Comparison of ENCODE assay signal across 28 mouse cellular contexts in the genomic region with DNA sequence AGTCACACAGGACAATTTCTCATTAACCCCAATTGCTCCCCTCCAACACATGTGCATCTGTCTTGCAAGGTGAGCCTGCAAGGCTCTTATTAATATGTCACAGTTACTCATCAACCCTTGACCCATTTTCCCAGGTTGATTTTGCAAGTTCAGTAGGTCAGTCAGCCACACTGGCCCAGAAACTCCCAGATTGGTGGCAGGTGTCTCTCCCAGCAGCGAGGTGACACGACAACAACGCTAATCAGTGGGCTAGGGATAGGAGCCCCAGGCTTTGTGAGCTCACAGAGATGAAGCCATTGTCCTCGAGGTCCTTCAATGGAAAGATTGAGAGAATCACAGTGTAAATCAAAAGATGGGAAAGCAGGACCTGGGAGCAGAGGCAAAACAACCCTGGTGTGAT.
DNase-seq lines count a peak whose midpoint lies in the region; ATAC-seq and TF ChIP-seq lines count a peak whose summit lies in the region.
"Had no signal": no experiment of that assay in that cellular context is flagged by ENCODE, and none has a peak within 500 bp of the region (broad histone marks: within the 10 kb centered on the region; RNA-seq: fewer than 3 reads in every experiment).

No protein-coding gene starts in this region.

- ATAC-seq in kidney, embryonic 14.5 days (ENCODE audit: low FRiP score, low TSS enrichment): no peak
- no peak for ATAC-seq in midbrain, embryonic 11.5 days (ENCODE audit: low FRiP score)
- ATAC-seq in midbrain, embryonic 16.5 days: no peak
- ATAC-seq: forebrain, embryonic 16.5 days; inflammation-experienced regulatory T-cells, adult 6 months; lung, postnatal 0 days had no signal

- no peaks in the 10 kb centered on the region for H3K27me3 ChIP-seq in kidney, adult 2 months (replicated peaks; ENCODE audit: control insufficient read depth, insufficient read depth, low read length)
- H3K27me3 ChIP-seq in kidney, embryonic 14.5 days (ENCODE audit: control insufficient read depth, insufficient read depth, low read length): no peaks in the 10 kb centered on the region
- no peaks in the 10 kb centered on the region for H3K27me3 ChIP-seq in midbrain, embryonic 11.5 days (ENCODE audit: control insufficient read depth, insufficient read depth, low read length)
- H3K27me3 ChIP-seq in midbrain, embryonic 16.5 days (ENCODE audit: control insufficient read depth, insufficient read depth, low read depth, low read length): no peaks in the 10 kb centered on the region
- H3K27me3 ChIP-seq: embryonic facial prominence, embryonic 13.5 days; hindbrain, embryonic 13.5 days had no signal

- H3K9me3 ChIP-seq in kidney, embryonic 14.5 days (ENCODE audit: control insufficient read depth, low read length): no peaks in the 10 kb centered on the region
- H3K9me3 ChIP-seq in midbrain, embryonic 11.5 days (ENCODE audit: control insufficient read depth, low read length): no peaks in the 10 kb centered on the region
- H3K9me3 ChIP-seq in midbrain, embryonic 16.5 days (replicated peaks; ENCODE audit: control insufficient read depth, low read length, poor library complexity, severe bottlenecking): no peaks in the 10 kb centered on the region
- H3K9me3 ChIP-seq: embryonic facial prominence, embryonic 13.5 days; hindbrain, embryonic 13.5 days; midbrain, embryonic 10.5 days had no signal

- intact Hi-C loops in left cerebral cortex, postnatal 25 days (cut with DNase I): no loop called here

- H3K4me3 ChIP-seq in kidney, adult 2 months (ENCODE audit: insufficient read depth, low read depth, low read length): no peak overlapping the region
- no peak overlapping the region for H3K4me3 ChIP-seq in kidney, embryonic 14.5 days (ENCODE audit: low read length)
- H3K4me3 ChIP-seq in midbrain, embryonic 11.5 days (ENCODE audit: low read depth, low read length): no peak overlapping the region
- H3K4me3 ChIP-seq in midbrain, embryonic 16.5 days (ENCODE audit: low read depth, low read length): no peak overlapping the region
- H3K4me3 ChIP-seq: embryonic facial prominence, embryonic 13.5 days; erythroblast, embryonic 14.5 days; hindbrain, embryonic 13.5 days; left cerebral cortex, adult 2 months; midbrain, embryonic 10.5 days had no signal

- no peak overlapping the region for H3K4me2 ChIP-seq in kidney, embryonic 14.5 days (replicated peaks; ENCODE audit: low read depth, low read length)
- no peak overlapping the region for H3K4me2 ChIP-seq in midbrain, embryonic 11.5 days
- H3K4me2 ChIP-seq in midbrain, embryonic 16.5 days (ENCODE audit: low read length): no peak overlapping the region
- H3K4me2 ChIP-seq: embryonic facial prominence, embryonic 13.5 days; heart, embryonic 11.5 days; hindbrain, embryonic 13.5 days had no signal

- TF ChIP-seq CTCF in kidney, adult 2 months (conservative IDR thresholded peaks at IDR 0.05; ENCODE audit: insufficient read depth, insufficient read length, low read depth, low read length): no peak

- no peak for TF ChIP-seq POLR2A in kidney, adult 2 months (IDR thresholded peaks at IDR 0.05; ENCODE audit: low read depth, low read length)

- peak; percentile 24 for DNase-seq in embryo, embryonic 10 days (ENCODE audit: low spot score)
- no peak for DNase-seq in embryo, embryonic 9.5 days (ENCODE audit: extremely low spot score)
- DNase-seq in kidney, adult 2 months: peak; percentile 50
- peak; percentile 77 for DNase-seq in midbrain, embryonic 11.5 days (ENCODE audit: low spot score, missing footprints)
- no peak for DNase-seq in yolk sac, embryonic 10.5 days (ENCODE audit: low spot score)
- no peak for DNase-seq in left cerebral cortex, postnatal 25 days (ENCODE audit: low spot score in 2 of 2)
- DNase-seq: adrenal gland, postnatal 25 days; cerebellum, adult 9-10 months; gastrocnemius, postnatal 10 days; heart, postnatal 10 days; kidney, adult 18-20 months; kidney, postnatal 4 days; layer of hippocampus, adult 9-11 months; left cerebral cortex, postnatal 4 days; thymus, postnatal 14 days had no signal

- H3K36me3 ChIP-seq in kidney, adult 2 months (ENCODE audit: control insufficient read depth, insufficient read depth, low read length): no peaks in the 10 kb centered on the region
- H3K36me3 ChIP-seq in kidney, embryonic 14.5 days (ENCODE audit: control insufficient read depth, insufficient read depth, low read length): no peaks in the 10 kb centered on the region
- H3K36me3 ChIP-seq in midbrain, embryonic 11.5 days (ENCODE audit: control insufficient read depth, insufficient read depth, low read length): no peaks in the 10 kb centered on the region
- H3K36me3 ChIP-seq in midbrain, embryonic 16.5 days (ENCODE audit: control insufficient read depth, insufficient read depth, low read length): no peaks in the 10 kb centered on the region
- H3K36me3 ChIP-seq: embryonic facial prominence, embryonic 13.5 days; hindbrain, embryonic 13.5 days; midbrain, embryonic 10.5 days had no signal

- no peak overlapping the region for H3K9ac ChIP-seq in kidney, embryonic 14.5 days (ENCODE audit: low read depth, low read length)
- H3K9ac ChIP-seq in midbrain, embryonic 11.5 days (ENCODE audit: low read length): no peak overlapping the region
- no peak overlapping the region for H3K9ac ChIP-seq in midbrain, embryonic 16.5 days (ENCODE audit: low read depth, low read length)
- H3K9ac ChIP-seq: embryonic facial prominence, embryonic 13.5 days; hindbrain, embryonic 13.5 days; liver, embryonic 14.5 days had no signal

- no peaks in the 10 kb centered on the region; the same call in 1 of the 2 replicates for H3K4me1 ChIP-seq in kidney, adult 2 months (ENCODE audit: control insufficient read depth, insufficient read depth, low read length)
- H3K4me1 ChIP-seq in kidney, embryonic 14.5 days (ENCODE audit: control insufficient read depth, insufficient read depth, low read length): no peaks in the 10 kb centered on the region
- H3K4me1 ChIP-seq in midbrain, embryonic 11.5 days (ENCODE audit: control insufficient read depth, insufficient read depth, low read length): peaks cover 23% of the 10 kb centered on the region
- H3K4me1 ChIP-seq in midbrain, embryonic 16.5 days (ENCODE audit: control insufficient read depth, insufficient read depth, low read length): peaks cover 4% of the 10 kb centered on the region
- H3K4me1 ChIP-seq: embryonic facial prominence, embryonic 13.5 days had no signal

- WGBS in kidney, adult 2 months: 42% methylated on average over 4 of the region's 4 CpGs
- WGBS in kidney, embryonic 14.5 days: 43% methylated on average over 4 of the region's 4 CpGs
- 66% methylated on average over 4 of the region's 4 CpGs for whole genome bisulfite sequencing in midbrain, embryonic 11.5 days
- WGBS in midbrain, embryonic 16.5 days: 60% methylated on average over 4 of the region's 4 CpGs

- no peak overlapping the region for H3K27ac ChIP-seq in kidney, adult 2 months (ENCODE audit: insufficient read depth, low read depth, low read length)
- no peak overlapping the region for H3K27ac ChIP-seq in kidney, embryonic 14.5 days (ENCODE audit: low read depth, low read length)
- H3K27ac ChIP-seq in midbrain, embryonic 11.5 days (ENCODE audit: low read depth, low read length): no peak overlapping the region
- no peak overlapping the region for H3K27ac ChIP-seq in midbrain, embryonic 16.5 days (ENCODE audit: low read length)
- H3K27ac ChIP-seq: embryonic facial prominence, embryonic 13.5 days; hindbrain, embryonic 13.5 days; left cerebral cortex, adult 2 months; liver, embryonic 14.5 days; macrophage had no signal

Comparison
In these comparisons a context has a peak if more than half of its experiments do, and no peak if none do; other contexts are left out.
1. DNase-seq: peak in embryo, embryonic 10 days (single experiment), kidney, adult 2 months (single experiment) and midbrain, embryonic 11.5 days (single experiment); none in embryo, embryonic 9.5 days (single experiment), yolk sac, embryonic 10.5 days (single experiment) and left cerebral cortex, postnatal 25 days (0 of 2).